Mouse (Mus musculus): ENCODE measurements around the gene 5730409E04Rik. TPM values are rescaled to one million over a fixed set of nuclear protein-coding genes. Genes with fewer than 3 reads are reported as not detected.

5730409E04Rik gene
- total RNA-seq, 2 experiments from 2014 or later, result 74.8 to 76.0 TPM

- intact Hi-C loops (cut with DNase I), result loop anchor here (1.0 kb wide), 1 partner anchor 109 kb away; no protein-coding TSS in a partner anchor
- no peak for DNase-seq (ENCODE audit: low spot score in 2 of 2)
Observed at GRCm38 (mm10) chr4:126631922-126632321, 22.3 kb downstream of the 5730409E04Rik start.

DNA sequence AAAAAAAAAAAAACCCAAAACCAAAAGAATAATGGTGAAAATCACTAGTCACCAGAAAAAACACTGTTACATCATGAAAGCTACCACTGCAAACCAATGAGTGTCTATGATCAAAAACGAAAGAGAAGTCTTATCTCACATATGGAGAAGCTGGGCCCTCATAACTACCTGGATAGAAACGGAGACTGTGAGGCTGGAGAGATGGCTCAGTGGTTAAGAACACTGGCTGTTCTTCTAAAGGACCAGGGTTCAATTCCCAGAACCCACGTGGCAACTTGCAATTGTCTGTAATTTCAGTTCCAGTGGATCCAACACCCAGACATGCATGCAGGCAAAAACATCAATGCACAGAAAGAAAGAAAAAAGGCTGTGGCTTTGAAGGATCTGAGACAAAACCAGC lies 23.1 kb downstream of the 5730409E04Rik start:
- DNase-seq (ENCODE audit: low spot score in 2 of 2), result no peak
- intact Hi-C loops (cut with DNase I), result loop anchor here (1.0 kb wide), 1 partner anchor 109 kb away; no protein-coding TSS in a partner anchor

DNA sequence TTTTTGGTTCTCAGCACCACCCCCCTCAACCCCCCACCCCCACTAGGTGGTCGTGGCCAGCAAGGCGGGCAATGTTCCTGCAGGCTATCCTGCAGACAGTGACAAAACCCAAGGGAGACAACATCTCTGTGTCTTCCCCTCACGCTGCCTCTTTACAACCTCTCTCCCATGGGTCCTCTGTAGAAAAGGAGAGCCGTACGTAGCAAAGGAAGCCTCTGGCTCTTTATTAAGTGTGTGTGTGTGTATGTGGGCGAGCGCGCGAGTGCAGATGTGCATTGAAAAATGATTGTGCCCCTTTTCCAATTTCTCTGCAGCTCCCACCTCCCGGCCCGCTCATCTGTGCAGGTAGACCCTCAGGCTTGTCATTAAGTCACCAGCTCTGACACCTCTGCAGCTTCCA lies 26.7 kb downstream of the 5730409E04Rik start:
- intact Hi-C loops (cut with DNase I), result no loop called here
- no peak for DNase-seq (ENCODE audit: low spot score in 2 of 2)

- intact Hi-C loops (cut with DNase I), result no loop called here
- DNase-seq (ENCODE audit: low spot score in 2 of 2), result no peak
Observed at GRCm38 (mm10) chr4:126637446-126637845, 27.8 kb downstream of the 5730409E04Rik start.

DNA sequence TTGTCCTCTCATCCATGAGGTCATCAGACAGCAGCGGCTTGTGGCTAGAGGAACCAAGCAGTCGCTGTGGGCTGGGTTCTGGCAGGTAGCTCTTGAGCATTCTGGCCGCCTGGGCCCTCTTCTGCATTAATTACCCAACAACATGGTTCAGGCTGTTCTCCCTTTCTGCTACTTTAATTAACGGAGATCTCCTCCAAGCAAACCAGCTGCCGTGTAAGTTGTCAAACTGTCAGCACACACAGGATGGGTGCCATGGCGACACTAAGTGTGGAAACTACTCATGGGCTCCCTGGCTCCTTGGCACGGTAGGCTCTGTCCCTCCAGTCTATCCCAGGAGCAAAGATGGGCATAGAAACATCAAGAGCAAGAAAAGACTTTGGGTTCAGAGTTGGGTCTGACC lies 29.7 kb downstream of the 5730409E04Rik start:
- intact Hi-C loops (cut with DNase I), result no loop called here
- no peak for DNase-seq (ENCODE audit: low spot score in 2 of 2)

- intact Hi-C loops (cut with DNase I), result no loop called here
- DNase-seq (ENCODE audit: low spot score in 2 of 2), result peak; percentile 54 to 86
Observed at GRCm38 (mm10) chr4:126641901-126642300, 32.3 kb downstream of the 5730409E04Rik start.

DNA sequence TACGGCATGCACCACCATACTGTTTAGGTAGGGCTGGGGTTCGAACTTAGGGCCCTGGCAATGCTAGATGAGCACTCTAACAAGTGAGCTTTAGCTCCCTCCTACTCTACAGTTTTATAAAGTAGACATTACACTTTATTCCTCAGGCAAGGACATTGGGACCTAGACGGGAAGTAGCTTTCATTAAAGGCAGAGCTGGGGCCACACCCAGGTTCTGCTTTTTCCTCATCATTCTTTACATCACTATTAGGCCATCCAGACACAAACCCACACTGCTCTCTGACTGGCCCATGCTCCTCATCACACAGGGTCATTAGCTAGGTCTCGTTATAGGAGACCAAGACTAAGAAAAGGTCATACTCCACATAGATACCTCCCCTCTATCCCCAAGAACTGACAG lies 34.2 kb downstream of the 5730409E04Rik start:
- intact Hi-C loops (cut with DNase I), result no loop called here
- no peak for DNase-seq (ENCODE audit: low spot score in 2 of 2)

- no peak for DNase-seq (ENCODE audit: low spot score in 2 of 2)
- intact Hi-C loops (cut with DNase I), result no loop called here
Observed at GRCm38 (mm10) chr4:126644333-126644963, 34.8 kb downstream of the 5730409E04Rik start.

- DNase-seq (ENCODE audit: low spot score in 2 of 2), result no peak
- intact Hi-C loops (cut with DNase I), result no loop called here
Observed at GRCm38 (mm10) chr4:126647996-126648910, 38.6 kb downstream of the 5730409E04Rik start.

- intact Hi-C loops (cut with DNase I), result no loop called here
- DNase-seq (ENCODE audit: low spot score in 2 of 2), result peak; percentile 30 to 43
Observed at GRCm38 (mm10) chr4:126653148-126653547, 43.5 kb downstream of the 5730409E04Rik start.

DNA sequence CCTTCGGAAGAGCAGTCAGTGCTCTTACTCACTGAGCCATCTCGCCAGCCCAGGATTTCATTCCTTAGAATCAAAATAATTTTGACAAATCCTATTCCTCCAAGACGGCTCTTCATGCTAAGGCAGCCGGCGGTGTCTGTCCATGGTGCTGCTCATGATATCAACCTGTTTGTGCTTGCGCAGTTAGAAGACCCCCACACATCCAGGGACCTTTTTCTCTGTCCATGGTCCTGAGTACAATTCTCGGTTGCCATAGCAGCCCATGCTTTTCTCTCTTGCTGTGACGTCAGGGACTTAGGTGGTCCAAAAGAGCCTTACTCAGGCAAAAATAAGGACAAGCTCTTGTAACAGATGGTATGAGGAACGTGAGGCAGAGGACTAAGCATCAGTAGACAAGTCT lies 45.7 kb downstream of the 5730409E04Rik start:
- no peak for DNase-seq (ENCODE audit: low spot score in 2 of 2)
- intact Hi-C loops (cut with DNase I), result no loop called here

GRCm38 (mm10) chr4:126661249-126661648 lies 51.6 kb downstream of the 5730409E04Rik start:
- peak in 1 of 2 experiments; percentile 35 for DNase-seq (ENCODE audit: low spot score in 2 of 2)
- intact Hi-C loops (cut with DNase I), result no loop called here

Small RNA genes within 50 kb of the gene (microRNA-seq; reads per million reads assigned to microRNA genes)
- gene Mir7119, result 0 reads per million in 2 experiments

Other genes starting within 250 kb of the 5730409E04Rik start
- 10 to 100 TPM; 35.9 to 36.0 TPM for gene Ago3, start 180.3 kb upstream of the 5730409E04Rik start, total RNA-seq (2021)
- 10 to 100 TPM; 45.7 to 47.2 TPM for gene Ago1, start 141.2 kb upstream of the 5730409E04Rik start, total RNA-seq (2021)
- 1 to 10 TPM; 5.9 to 8.4 TPM for gene Ago4, start 76.3 kb upstream of the 5730409E04Rik start, total RNA-seq (2021)
- gene Clspn, start 52.9 kb upstream of the 5730409E04Rik start, total RNA-seq (2021), result 1 to 10 TPM; 1.2 to 1.6 TPM
- gene Psmb2, start 67.8 kb downstream of the 5730409E04Rik start, total RNA-seq (2021), result 10 to 100 TPM; 92.5 to 93.7 TPM
- gene Tfap2e, start 126.4 kb downstream of the 5730409E04Rik start, total RNA-seq (2021), result not detected
- 100 to 1,000 TPM; 920 to 932 TPM for gene Ncdn, start 143.6 kb downstream of the 5730409E04Rik start, total RNA-seq (2021)
- 10 to 100 TPM; 51.5 to 65.0 TPM for gene AU040320, start 143.7 kb downstream of the 5730409E04Rik start, total RNA-seq (2021)